Mouse (Mus musculus): ENCODE data around the gene Olfm2.

Gene Olfm2

GRCm38 (mm10) chr9:20651602-20652259 is 94.4 kb downstream of the Olfm2 start, which contains the start of gene Pin1:
Gene Pin1 (plus strand): TSS chr9:20652095.
- peak; percentile 95 to 99 for DNase-seq

GRCm38 (mm10) chr9:20645121-20645520 is 101.0 kb downstream of the Olfm2 start:
- no peak for DNase-seq

GRCm38 (mm10) chr9:20644360-20645081 is 101.6 kb downstream of the Olfm2 start, which contains the start of gene Fbxl12:
Gene Fbxl12 (minus strand): TSS chr9:20644767.
- DNase-seq, result peak; percentile 66 to 71

GRCm38 (mm10) chr9:20643781-20644180 is 102.4 kb downstream of the Olfm2 start:
- no peak for DNase-seq

GRCm38 (mm10) chr9:20642896-20643466 is 103.2 kb downstream of the Olfm2 start:
- DNase-seq, result peak; percentile 88 to 93

- DNase-seq, result peak; percentile 93 to 97
These were observed 103.9 kb downstream of the Olfm2 start, which contains the start of gene Ubl5 for GRCm38 (mm10) chr9:20642101-20642895. Gene Ubl5 (plus strand): TSS chr9:20642878.

GRCm38 (mm10) chr9:20641501-20641900 is 104.6 kb downstream of the Olfm2 start:
- DNase-seq, result peak; percentile 35

GRCm38 (mm10) chr9:20639486-20639885 is 106.7 kb downstream of the Olfm2 start:
- DNase-seq, result peak; percentile 37 to 49

GRCm38 (mm10) chr9:20638552-20638951 is 107.6 kb downstream of the Olfm2 start:
- peak; percentile 28 to 51 for DNase-seq

GRCm38 (mm10) chr9:20636790-20637189 is 109.4 kb downstream of the Olfm2 start:
- no peak for DNase-seq

- DNase-seq, result peak; percentile 85 to 94
These were observed 109.9 kb downstream of the Olfm2 start for GRCm38 (mm10) chr9:20636256-20636655.

GRCm38 (mm10) chr9:20635676-20636075 is 110.5 kb downstream of the Olfm2 start:
- DNase-seq, result peak; percentile 58 to 75

GRCm38 (mm10) chr9:20631332-20631731 is 114.8 kb downstream of the Olfm2 start:
- DNase-seq, result no peak
